Mouse (Mus musculus) testis, postnatal 14 days (tissue): ENCODE results near the gene Pcif1.
"Not testable (repeated sequence)": the region's sequence is repeated elsewhere in the genome, so short reads cannot be mapped to it uniquely, and the experiment has no call there.

Source experiments
- DNase-seq: peaks from one replicate; pipeline ENCODE4 v3.0.0; 2021; ENCODE audit warnings: low spot score

The Pcif1 gene

DNA sequence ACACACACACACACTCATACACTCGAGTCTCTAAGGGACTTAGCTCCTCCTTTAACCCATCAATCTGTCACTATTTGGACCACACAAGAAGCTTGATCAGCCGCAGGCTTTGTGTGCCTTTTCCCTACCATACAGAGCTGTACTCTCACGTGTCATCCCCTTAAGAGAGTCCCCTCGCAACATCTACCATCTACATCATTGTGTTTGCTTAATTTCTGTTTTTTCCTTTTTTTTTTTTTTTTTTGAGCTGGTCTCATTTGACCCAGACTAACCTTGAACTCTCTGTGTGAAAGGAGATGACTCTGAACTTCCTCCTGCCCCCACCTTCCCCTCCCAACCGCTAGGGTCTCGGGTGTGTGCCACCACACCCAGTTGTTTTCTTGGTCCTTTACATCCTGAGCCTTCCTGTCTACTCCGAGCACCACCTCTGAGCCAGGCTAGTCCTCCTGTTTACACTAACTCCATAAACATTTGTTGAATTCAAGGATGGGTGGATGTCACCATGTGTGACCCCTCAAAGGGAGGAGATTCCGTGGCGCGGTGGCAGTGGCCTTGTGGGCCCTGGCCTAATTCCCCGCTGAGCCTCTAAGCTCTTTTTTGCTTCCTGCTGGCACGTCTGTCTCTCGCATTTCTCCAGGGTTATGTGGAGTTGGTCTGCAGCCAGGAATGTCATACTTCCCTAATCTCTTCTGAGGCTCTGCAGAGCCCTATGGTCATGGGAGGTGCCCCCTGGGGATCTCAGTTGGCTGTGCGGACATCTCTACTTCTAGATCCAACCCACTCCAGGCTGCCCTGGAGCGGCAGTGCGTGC, 12.2 kb upstream of the Pcif1 start:
- DNase-seq, result peak; percentile 69

DNA sequence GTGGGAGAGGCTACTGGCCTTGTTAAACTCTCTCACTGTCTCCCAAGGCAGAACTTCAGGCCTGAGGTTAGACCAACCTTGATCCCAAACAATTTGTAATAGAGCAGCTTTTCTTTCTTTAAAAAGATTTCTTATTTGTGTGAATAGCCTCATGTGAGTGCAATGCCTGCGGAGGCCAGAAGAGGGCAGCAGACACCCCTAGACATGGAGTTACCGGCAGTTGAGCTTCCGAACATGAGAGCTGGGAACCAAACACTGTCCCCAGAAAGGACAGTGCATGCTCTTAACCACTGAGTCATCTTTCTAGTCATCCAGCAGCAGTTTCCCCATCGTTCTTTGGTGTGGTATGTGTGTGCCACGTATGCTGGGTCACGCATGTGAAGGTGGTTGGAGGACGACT, 11.5 kb upstream of the Pcif1 start:
- peak; percentile 69 for DNase-seq

DNA sequence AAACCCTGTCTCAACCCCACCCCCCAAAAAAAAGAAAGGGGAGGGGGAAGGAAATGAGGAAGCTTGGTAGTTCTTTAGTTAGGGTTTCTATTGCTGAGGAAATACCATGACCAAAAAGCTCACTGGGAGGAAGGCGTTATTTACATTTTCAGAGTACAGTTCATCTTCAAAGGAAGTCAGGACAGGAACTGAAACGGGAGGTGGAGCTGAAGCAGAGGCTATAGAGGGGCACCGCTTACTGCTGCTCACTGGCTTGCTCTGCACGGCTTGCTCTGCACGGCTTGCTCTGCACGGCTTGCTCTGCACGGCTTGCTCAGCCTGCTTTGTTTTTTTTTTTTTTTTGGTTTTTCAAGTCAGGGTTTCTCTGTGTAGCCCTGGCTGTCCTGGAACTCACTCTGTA, 10.6 kb upstream of the Pcif1 start:
- DNase-seq, result no peak

DNA sequence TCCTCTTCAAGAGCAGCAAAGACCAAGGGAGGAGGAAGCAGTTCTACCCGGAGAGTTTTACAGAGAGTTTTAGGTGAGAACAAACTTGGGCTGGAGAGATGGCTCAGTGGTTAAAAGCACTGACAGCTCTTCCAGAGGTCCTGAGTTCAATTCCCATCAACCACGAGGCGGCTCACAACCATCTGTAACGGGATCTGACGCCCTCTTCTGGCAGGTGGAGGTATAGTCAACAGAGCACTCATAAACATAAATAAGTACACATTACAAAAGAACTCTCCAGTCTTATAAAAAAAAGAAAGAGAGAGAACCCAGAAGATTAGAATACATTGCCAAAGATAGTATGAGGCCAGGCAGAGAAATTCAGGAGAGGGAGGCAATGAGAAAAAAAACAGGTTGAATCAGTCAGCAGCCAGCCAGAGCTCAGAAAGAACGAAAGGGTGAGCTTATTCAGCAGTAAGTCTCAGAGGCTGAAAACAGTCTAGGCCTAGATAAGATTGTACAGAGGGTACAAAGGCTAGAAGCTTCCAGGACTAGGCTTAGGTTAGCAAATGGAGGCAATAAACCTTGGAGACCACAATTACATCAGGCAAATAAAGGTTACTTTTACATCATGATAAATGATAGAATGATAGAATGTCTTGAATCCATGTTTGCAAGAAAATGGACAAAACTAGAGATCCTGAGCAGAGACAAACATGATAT, 7.4 kb upstream of the Pcif1 start:
- no peak for DNase-seq

DNA sequence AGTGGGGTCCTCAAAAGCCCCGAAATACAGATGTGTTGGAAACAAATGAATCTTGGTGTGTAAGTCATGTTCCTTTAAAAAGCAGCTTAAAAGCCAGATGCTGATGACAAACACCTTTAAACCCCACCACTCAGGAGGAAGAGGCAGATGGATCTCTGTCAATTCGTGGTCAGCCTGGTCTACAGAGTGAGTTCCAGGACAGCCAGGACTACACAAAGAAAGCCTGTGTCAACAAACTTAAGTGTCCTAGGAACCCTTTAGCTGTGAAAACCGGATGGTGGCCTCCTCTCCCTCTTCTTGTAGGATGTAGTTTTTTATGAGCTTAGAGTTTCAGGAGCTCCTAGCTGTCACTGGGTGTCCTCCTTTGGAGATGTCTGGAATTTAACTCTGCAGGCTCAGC, 5.5 kb upstream of the Pcif1 start:
- DNase-seq, result no peak

DNA sequence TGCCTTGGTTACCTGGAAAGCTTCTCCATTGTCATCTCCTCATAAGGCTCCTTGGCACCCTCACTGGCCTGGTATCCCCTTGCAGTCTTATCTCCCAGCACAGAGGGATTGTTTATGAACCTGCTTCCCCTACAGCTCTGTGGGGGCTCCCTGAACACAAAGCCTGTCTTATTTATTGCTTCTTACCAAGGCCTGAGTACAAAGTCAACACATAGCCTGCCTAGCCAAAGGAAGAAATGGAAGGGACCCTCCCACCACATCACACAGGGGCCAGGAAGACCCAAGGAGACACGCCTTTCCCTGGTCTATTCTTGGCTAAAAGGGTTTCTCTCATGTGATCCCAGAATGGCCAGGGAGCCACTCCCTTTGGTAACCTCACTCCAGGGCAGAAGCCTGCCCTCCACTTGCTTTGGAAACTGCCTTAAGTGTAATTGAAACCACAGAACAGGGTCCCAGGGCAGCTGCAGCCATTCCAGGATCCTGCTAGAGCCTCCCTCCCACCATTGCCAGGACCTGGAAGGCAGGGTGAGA, 4.8 kb upstream of the Pcif1 start:
- DNase-seq, result no peak

DNA sequence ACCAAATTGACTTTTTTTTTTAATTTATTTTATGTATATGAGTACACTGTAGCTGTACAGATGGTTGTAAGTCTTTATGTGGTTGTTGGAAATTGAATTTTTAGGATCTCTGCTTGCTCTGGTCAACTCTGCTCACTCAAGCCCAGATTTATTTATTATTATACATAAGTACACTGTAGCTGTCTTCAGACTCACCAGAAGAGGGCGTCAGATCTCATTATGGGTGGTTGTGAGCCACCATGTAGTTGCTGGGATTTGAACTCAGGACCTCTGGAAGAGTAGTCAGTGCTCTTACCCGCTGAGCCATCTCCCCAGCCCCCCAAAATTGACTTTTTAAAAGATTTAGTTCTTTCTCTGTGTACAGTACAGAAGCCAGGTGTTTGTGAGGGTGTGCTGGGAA, 3.5 kb upstream of the Pcif1 start:
- not testable (repeated sequence) for DNase-seq

DNA sequence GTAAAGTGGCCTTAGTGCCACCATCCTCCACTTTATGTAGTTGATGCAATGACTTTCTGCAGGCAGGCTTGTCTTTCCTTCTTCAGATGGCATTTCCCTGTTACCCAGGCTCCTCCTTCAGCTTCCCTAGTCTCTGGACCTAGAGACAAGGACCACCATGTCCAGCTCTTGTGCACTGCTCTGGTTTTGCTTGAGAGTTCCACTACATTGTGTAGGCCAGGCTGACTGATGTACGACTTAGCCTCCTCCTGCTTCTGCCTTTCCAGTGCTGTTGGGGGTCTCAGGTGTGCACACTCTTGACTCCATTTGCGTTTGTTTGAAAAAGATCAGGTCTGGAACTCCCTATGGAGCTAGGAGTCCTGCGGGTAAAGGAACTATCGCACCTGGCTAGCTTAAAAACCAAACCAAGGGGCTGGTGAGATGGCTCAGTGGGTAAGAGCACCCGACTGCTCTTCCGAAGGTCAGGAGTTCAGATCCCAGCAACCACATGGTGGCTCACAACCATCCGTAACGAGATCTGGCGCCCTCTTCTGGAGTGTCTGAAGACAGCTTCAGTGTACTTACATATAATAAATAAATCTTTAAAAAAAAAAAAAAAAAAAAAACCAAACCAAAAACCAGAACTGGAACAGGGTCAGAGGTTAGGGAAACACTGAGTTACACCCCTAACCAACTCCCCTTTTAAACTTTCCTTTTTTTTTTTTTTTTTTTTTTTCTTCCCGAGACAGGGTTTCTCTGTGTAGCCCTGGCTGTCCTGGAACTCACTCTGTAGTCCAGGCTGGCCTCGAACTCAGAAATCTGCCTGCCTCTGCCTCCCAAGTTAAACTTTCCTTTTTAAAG, 1.5 kb upstream of the Pcif1 start:
- not testable (repeated sequence) for DNase-seq

DNA sequence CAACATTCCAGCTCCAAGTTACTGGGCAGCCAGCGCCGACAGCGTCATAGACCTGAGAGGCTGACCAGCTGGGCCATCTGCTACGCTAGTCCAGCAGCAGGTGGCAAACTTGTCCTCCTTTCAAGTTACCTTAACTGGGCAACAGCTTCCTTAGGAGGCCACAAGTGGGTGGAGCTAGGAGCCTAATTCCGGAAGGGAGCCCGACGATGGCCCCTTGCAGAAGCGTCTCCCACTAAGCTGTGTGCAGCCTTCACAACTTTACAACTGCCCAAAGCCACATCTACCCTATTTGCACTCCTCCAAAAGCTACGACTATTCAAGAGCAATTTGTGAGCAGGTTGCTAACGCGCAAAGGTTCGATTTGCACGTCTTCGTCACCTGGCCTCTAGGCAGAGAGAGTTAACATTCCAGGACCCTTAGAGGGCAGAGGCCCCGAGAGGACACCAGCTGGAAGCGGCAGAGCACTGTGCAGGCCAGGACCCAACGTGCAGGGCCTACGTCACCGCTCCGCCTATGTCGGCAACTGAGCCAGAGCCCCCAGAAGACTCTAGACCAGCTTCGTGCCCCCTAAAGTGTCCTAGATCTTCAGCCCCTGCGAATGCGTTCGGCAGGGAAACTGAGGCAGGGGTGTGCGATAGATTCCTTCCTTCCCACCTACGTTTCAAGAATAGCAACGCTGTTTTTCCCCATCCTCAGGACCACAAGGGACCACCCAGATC, 436 bp upstream of the Pcif1 start:
- DNase-seq, result peak; percentile 69

DNA sequence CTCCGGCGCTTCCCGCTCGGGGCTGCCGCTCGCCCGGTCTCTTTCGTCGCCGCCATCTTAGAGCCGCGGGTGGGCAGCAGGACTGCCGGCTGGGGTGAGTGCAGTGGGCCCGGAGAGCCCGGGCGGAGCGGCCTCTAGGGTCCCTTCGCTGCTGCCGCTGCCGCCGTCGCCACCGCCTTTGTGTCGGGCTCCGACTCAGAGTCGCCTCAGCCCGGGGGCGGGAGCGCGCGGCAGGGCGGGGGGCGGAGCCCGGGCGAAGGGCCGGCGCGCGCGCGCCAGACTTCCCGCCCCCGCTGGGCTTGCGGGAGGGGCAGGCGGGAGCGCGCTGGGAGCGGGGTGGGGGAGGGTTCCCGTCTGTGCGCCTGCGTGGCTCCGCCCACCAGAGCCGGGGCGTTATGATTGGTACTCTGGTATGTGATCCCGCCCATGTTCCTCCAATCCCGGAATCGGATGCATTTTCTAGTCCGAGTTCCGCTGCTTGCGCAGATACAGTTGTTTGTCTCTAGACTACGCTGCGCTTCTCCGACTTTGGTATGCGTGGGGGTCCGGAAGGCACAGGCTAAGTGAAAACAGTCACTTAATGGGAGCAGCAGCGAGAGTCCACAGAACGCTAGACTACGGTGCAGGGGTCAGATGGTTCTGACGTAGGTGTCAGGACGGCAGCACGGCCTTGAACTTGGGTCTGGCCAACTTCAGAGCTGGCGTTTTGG, 619 bp downstream of the Pcif1 start:
- DNase-seq, result peak; percentile 93

DNA sequence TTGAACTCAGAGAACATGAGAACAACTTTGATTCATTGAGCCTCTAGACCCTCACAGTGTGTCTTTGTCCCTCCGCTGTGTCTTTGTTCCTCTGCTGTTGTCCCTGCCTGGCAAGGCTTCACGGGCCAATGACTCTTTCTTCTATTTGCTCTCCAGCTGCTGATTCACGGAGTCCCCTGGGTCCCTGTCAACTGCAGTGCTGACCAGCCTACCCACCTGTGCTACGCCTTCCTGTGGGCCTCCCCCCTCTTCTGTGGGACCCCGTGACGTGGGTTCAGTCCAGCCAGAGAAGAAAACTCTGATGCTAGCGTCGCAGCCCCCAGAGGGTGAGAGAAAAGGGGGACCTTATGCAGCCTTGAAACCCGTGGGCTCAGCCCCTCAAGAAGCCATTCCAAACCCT, 3.5 kb downstream of the Pcif1 start:
- DNase-seq, result no peak

DNA sequence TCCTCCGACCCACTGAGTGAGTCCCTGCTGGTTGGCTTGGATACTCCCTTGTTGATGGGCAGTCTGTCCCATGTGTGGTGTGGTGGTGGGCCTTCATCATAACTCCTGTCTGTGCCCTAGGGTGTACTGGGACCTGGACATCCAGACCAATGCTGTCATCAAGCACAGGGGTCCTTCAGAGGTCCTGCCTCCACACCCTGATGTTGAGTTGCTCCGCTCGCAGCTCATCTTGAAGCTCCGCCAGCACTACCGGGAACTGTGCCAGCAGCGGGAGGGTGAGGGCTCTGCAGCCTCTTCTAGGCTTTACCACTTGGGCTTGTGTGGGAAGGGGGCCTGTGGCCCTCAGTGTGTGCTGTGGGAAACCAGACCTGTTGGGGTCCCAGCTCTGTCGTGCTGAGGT, 6.7 kb downstream of the Pcif1 start:
- DNase-seq, result no peak

DNA sequence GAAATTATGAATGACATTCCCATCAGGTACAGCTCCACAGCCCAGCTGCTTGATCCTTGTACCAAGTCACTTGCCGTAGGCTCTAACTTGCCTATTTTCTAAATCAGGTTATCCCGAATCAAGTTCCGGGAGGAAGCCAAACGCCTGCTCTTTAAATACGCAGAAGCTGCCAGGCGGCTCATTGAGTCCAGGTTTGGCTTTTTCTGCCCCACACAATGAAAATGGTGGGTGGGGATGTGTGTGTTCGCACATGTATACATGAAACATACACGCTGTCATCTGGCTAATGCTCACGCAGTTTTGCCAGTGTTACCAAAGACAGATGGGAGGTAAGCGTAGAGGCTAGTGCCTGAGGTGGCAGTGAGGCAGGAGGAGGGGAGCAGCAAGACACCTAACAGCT, 7.5 kb downstream of the Pcif1 start:
- DNase-seq, result no peak

DNA sequence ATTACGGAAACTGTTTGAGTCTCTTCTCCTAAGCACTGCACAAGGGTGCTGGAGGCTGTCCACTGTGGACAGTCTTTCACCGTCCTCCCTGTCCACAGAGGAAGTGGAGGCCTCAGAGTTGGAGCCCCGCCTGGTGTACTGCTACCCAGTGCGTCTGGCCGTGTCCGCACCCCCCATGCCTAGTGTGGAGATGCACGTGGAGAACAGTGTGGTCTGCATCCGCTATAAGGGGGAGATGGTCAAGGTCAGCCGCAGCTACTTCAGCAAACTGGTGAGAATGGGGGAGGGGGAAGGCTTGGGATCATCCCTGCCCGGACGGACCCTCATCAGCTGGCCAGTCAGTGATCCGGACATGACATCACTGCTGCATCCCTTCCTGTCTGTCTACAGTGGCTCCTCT, 9.9 kb downstream of the Pcif1 start:
- no peak for DNase-seq

DNA sequence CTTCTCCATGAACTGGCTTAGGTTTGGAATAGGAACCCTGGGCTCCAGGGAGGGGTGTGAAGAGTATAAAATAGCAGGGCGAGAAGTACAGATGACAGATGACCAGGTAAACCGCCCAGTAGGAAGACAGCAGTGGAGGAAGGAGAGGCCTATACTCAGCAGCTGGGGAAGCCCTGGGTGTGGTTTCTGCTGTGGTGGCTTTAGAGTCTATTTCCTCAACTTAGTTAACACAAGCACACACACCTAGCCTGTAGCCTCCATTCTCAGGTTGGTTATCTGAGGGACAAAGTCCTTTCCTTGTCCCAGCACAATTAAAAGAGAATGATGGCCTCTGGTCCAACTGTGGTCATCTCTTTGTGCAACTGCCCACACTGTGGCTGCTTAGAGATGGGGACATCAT, 10.9 kb downstream of the Pcif1 start:
- no peak for DNase-seq

DNA sequence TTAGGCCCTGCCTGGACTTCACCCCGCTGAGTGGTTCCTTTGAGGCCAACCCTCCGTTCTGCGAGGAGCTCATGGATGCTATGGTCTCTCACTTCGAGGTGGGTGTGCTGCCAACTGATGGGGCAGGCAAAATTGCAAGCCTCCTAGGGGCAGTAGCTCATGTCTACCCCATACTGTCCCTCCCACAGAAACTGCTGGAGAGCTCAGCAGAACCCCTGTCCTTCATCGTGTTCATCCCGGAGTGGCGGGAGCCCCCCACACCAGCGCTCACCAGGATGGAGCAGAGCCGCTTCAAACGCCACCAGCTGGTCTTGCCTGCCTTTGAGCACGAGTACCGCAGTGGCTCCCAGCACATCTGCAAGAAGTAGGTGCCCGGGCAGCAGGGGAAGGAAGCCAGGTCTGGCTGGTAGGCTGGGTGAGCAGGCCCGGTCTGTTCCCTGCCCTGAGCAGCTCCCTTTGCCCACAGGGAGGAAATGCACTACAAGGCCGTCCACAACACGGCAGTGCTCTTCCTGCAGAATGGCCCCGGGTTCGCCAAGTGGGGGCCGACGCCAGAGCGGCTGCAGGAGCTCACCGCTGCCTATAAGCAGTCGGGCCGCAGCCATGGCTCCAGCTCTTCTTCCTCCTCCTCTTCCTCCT, 11.4 kb downstream of the Pcif1 start:
- no peak for DNase-seq

DNA sequence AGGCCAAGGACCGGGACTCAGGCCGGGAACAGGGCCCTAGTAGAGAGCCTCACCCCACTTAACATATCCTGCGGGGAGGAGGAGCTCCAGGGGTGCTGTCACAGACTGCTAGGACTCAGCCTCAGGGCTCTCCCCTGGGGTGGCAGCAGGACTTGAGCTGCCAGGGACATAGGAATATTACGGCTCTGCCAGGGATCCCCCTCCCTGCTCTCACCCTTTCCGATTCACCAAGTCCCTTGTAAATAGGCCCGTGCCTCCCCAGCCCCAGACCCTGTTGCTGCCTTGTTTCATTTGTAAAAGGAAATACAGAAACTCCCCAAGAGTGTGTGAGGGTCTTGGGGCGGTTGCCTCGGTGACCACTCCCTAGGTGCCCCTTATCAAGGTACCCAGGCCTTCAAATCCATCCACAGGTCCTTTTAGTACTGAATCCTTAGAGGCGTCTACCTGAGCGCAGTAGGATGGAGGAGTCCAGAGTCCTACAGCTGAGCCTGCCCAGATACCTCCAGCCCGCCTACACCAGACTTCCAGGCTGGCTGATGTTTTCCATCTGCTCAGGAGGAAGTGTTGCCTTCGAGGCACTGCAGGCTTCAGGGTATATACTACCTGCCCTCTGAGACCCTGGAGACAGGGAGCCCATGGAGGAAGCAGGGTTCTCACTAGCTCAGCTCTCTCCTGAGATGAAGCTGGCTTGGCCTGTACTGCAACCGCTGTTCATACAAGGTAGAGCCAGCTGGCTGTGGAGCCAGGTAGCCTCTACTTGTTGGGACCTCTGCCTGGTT, 12.1 kb downstream of the Pcif1 start:
- no peak for DNase-seq

DNA sequence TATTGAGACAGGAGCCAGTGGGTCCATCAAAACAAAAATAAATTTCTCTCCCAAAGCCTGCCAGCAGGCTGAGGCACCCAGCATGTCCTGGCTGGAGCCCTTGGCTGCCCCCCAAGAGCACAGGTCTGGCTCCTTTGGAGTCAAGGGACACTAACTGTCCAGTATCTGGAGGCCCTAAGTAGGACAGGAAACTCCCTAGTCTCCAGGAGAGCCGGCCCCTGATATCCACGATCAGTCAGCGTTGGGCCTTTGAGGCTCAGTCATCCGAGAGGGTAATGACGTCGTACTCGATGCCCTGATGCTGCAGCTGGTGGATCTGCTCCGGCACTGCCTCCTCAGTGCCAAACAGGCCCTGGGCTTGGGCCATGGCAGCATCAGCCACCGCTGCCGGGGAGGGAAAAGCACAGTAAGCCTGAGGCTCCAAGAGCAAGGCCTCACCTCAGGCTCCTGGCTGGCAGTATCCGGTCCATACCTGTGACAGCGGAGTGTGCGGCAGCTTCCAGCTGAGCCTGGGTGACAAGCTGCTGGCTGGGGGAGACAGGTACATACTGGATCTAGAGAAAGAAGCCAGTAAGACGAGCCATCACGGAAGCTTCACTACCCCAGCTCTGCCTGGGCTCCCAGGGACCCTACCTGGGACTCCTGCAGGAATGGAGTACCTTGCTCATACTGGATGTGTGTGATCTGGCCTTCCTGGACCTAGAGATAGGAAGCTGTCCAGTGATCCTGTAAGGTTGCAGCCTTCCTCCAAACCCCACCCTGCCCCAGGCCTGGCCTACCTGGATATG, 13.0 kb downstream of the Pcif1 start:
- no peak for DNase-seq

DNA sequence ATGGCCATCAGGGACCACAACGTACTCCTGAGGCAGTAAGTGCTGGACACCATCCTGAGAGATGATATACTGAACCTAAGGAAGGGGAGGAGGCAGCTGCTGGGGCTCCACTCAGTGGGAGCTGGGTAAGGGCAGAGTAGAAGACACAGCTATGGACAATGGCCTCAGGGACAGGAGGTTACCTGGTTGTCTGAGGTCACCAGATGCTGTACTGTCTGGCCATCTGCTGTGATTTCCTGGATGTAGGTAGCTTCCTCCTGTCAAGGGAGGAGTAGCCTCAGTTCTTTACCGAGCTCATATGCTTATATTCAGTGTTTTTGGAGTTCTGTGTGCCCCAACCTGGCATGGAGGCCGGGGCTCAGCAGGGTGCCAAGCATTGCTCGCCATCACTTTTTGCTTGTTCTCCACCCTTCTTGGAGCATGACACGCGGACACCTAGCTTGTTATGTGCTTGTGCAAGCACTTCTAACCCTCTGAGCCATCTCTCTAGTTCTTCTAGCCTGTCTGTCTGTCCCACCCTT, 13.7 kb downstream of the Pcif1 start:
- no peak for DNase-seq
